Mouse (Mus musculus) hindbrain, embryonic 11.5 days (tissue): ENCODE measurements around the gene Suco. TPM values are rescaled to one million over a fixed set of nuclear protein-coding genes. Genes with fewer than 3 reads are reported as not detected.
A peak's percentile ranks its signal among the peaks of the same experiment; 100 is the strongest.

Experiments used
- ATAC-seq: fragments of 200-750 bp; cut with Nextera tagmentation; 2 replicates; pipeline ENCODE4 v1.8.0; 2017; ENCODE audit warnings: mild to moderate bottlenecking, moderate TSS enrichment, moderate library complexity; ENCODE audit not compliant: low FRiP score
- DNase-seq: peaks from one replicate; pipeline ENCODE4 v3.0.0-alpha.2; 2015; ENCODE audit warnings: low spot score
- H3K27ac ChIP-seq: fragments of 300-500 bp; sonication (generic); 2 replicates; pipeline ENCODE4 v1.5.1; 2014; ENCODE audit warnings: mild to moderate bottlenecking, low read depth, low read length
- H3K27me3 ChIP-seq: fragments of 300-500 bp; sonication (generic); 2 replicates; pipeline ENCODE4 v1.6.1; 2014; ENCODE audit warnings: mild to moderate bottlenecking, low read length, moderate library complexity, mixed read lengths; ENCODE audit not compliant: control insufficient read depth, insufficient read depth
- H3K36me3 ChIP-seq: fragments of 300-500 bp; sonication (generic); 2 replicates; pipeline ENCODE4 v1.6.1; 2014; ENCODE audit warnings: mild to moderate bottlenecking, low read length, moderate library complexity, mixed read lengths; ENCODE audit not compliant: control insufficient read depth, insufficient read depth
- H3K4me1 ChIP-seq: fragments of 300-500 bp; sonication (generic); replicated peaks from 2 replicates; pipeline ENCODE4 v1.6.1; 2014; ENCODE audit warnings: low read length, mixed read lengths; ENCODE audit not compliant: control insufficient read depth, insufficient read depth
- H3K4me2 ChIP-seq: fragments of 300-500 bp; sonication (generic); replicated peaks from 2 replicates; pipeline ENCODE4 v1.6.1; 2014; ENCODE audit warnings: mild to moderate bottlenecking, low read depth, low read length
- H3K4me3 ChIP-seq: fragments of 300-500 bp; sonication (generic); 2 replicates; pipeline ENCODE4 v1.5.1; 2014; ENCODE audit warnings: low read depth, low read length
- H3K9ac ChIP-seq: fragments of 300-500 bp; sonication (generic); 2 replicates; pipeline ENCODE4 v1.6.1; 2014; ENCODE audit warnings: low read depth, low read length
- H3K9me3 ChIP-seq: fragments of 300-500 bp; sonication (generic); 2 replicates; pipeline ENCODE4 v1.6.1; 2016; ENCODE audit warnings: low read length; ENCODE audit not compliant: control insufficient read depth
- WGBS: fragments of 180-500 bp; shearing (Covaris S2); extraction: QIAGEN DNeasy Blood & Tissue Kit; methylation state at CpG from one replicate; pipeline ENCODE4 v1.1.7; 2014; 5-methylcytosine and 5-hydroxymethylcytosine counted together
- polyA plus RNA-seq: library from polyadenylated mRNA; unstranded; fragments of >200 nt; fragmentation: Nextera tagmentation; extraction: Ambion mirVana; gene quantifications from 2 replicates; pipeline ENCODE4 v1.2.1, GENCODE M21; 2014

Suco gene
- polyA plus RNA-seq, 1 experiment from 2014 or later: 33.0 TPM

DNA sequence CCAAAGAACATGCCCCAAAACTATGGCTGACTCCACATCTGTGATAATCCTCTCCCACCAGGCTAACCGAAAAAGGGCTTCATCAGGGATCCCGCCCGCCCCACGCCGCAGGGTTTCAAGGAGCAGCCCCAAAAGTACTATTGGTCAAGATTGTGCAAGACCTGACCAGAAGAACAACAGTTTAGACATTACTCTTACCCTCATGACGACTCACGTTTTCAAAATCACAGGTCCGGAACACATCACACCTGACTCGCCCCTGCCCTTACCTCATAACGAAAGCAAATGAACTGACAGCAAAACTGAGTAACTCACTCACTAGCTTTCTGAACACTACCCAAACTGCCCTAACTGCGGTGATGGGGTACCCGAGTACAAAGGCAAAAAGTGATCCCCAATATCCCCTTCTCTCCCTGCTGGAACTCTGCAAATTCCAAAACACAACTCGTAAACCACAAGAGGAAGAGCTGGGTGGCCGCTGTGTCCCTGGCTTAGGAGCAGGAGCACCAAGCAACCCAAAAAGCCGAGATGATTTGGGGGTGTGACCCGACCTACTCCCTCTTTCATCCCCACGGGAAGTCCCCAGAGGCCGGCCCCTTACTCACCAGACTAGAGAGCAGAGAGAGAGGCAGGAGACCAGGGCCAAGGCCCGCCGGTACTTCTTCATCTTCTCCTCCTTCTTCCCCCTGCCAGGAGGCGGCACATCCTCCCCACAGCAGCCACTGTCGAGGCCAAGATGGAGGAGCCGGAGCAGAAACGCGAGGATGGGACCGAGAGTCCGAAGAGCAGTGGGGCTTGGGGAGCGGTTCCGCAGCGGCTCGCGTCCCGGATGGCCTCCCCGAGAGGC lies 553 bp downstream of the Suco start:
- peak overlapping the region; percentile 98 for H3K27ac ChIP-seq
- 0 out of 2 replicates have a peak, but pooled peaks cover 3% of the 10 kb centered on the region for H3K4me1 ChIP-seq
- H3K27me3 ChIP-seq: no peaks in the 10 kb centered on the region
- ATAC-seq (peak; percentile 72), DNase-seq (no peak)
- no peaks in the 10 kb centered on the region for H3K9me3 ChIP-seq
- H3K9ac ChIP-seq: peak overlapping the region; percentile 93
- no peaks in the 10 kb centered on the region for H3K36me3 ChIP-seq
- peak overlapping the region; percentile 64 for H3K4me2 ChIP-seq
- WGBS: under 1% methylated on average over 34 of the region's 34 CpGs
- H3K4me3 ChIP-seq: peak overlapping the region; percentile 77

DNA sequence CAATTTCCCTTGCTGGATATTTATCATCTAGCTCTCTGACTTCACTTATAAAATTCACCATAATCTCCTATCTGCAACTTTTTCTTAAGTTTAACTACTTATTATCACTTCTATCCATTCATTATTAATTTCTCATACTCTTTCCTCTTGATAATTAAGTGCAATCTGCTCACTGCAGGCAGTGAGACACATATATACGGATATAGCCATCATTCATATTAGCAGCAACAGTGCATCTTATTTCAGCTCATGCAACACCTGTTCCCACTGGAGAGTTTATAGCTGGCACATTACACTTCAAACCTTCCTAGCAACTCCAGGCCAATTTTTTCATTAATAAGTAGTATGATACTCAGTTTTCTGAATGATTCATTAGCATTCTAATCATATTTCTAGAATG lies 7.1 kb downstream of the Suco start:
- H3K4me3 ChIP-seq: no peak overlapping the region
- no peaks in the 10 kb centered on the region for H3K9me3 ChIP-seq
- H3K9ac ChIP-seq: no peak overlapping the region
- no peaks in the 10 kb centered on the region for H3K4me1 ChIP-seq
- 74% methylated on average over 1 of the region's 1 CpGs for WGBS
- no peaks in the 10 kb centered on the region for H3K36me3 ChIP-seq
- no peak for DNase-seq
- H3K4me2 ChIP-seq: no peak overlapping the region
- no peak for ATAC-seq
- H3K27ac ChIP-seq: no peak overlapping the region
- H3K27me3 ChIP-seq: no peaks in the 10 kb centered on the region

- no peaks in the 10 kb centered on the region for H3K4me1 ChIP-seq
- H3K9me3 ChIP-seq: no peaks in the 10 kb centered on the region
- no peaks in the 10 kb centered on the region for H3K27me3 ChIP-seq
- ATAC-seq: no peak
- H3K4me3 ChIP-seq: no peak overlapping the region
- H3K36me3 ChIP-seq: no peaks in the 10 kb centered on the region
- H3K9ac ChIP-seq: no peak overlapping the region
- no peak for DNase-seq
- H3K4me2 ChIP-seq: no peak overlapping the region
- no peak overlapping the region for H3K27ac ChIP-seq
These were observed 8.1 kb downstream of the Suco start for GRCm38 (mm10) chr1:161868413-161868812.

DNA sequence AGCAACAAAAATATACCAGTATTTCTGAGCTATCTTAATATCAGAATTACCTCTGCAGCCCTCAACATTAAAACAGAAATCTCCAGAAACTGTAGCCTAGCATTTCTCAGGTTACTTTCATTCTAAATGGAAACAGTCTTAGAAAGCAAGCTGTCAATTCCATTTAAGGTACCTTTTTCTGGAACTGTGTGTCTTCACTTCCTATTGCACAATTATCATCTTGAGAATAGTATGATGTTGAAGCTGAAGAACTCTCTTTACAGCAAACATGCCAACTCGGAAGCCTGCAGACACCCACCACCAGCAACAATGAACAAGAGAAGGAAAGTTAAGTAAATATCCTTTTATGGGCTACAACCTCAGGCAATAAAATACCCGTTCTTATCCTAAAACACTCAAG lies 12.7 kb downstream of the Suco start:
- no peaks in the 10 kb centered on the region for H3K36me3 ChIP-seq
- H3K27me3 ChIP-seq: no peaks in the 10 kb centered on the region
- no peaks in the 10 kb centered on the region for H3K9me3 ChIP-seq
- WGBS: 82% methylated on average over 2 of the region's 2 CpGs
- no peak overlapping the region for H3K4me2 ChIP-seq
- no peak overlapping the region for H3K9ac ChIP-seq
- no peak for DNase-seq
- ATAC-seq: no peak
- no peak overlapping the region for H3K27ac ChIP-seq
- no peaks in the 10 kb centered on the region for H3K4me1 ChIP-seq
- no peak overlapping the region for H3K4me3 ChIP-seq

DNA sequence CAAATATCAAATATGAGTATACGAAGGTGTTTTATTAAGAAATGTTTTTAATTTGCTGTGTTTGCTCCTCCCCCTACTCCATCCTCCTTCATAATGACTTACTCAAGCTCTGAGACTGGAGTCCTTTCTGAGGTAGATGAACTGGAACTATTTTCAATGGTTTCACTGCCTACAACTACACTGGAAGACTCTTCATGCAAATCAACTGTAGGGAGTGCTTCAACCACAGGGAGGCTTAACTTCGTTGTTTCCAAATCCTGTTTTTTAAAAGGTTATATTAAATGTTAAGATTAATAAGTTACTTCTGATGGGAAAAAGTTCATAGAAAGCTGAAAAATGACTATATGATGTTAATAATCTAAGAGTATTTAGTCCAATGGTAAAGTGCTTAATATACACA lies 17.2 kb downstream of the Suco start:
- 95% methylated on average over 2 of the region's 2 CpGs for WGBS
- no peak overlapping the region for H3K4me2 ChIP-seq
- no peaks in the 10 kb centered on the region for H3K27me3 ChIP-seq
- no peak overlapping the region for H3K4me3 ChIP-seq
- no peaks in the 10 kb centered on the region for H3K9me3 ChIP-seq
- ATAC-seq: no peak
- no peaks in the 10 kb centered on the region for H3K36me3 ChIP-seq
- H3K4me1 ChIP-seq: no peaks in the 10 kb centered on the region
- H3K27ac ChIP-seq: no peak overlapping the region
- H3K9ac ChIP-seq: no peak overlapping the region
- DNase-seq: no peak

DNA sequence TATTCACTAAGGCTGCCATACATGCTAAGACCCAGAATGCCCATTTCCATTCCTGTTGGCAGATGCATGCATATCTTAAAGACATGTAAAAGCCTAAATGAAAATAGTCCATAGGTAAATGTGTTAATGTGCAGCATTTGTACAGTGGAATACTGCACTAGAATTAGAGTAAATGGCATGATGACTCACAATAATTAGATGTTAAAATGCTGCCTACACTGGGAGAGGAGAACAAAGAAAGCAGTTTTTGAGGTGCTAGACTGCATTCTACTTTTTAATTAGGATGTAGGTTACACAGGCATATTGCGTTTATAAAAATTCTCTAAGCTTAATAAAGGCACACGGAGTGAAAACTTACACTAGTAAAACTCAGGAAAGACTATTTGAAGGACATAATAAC lies 49.8 kb downstream of the Suco start:
- WGBS: 95% methylated on average over 2 of the region's 2 CpGs
- no peaks in the 10 kb centered on the region for H3K9me3 ChIP-seq
- no peak overlapping the region for H3K9ac ChIP-seq
- no peaks in the 10 kb centered on the region for H3K36me3 ChIP-seq
- no peak overlapping the region for H3K4me3 ChIP-seq
- H3K4me2 ChIP-seq: no peak overlapping the region
- no peak overlapping the region for H3K27ac ChIP-seq
- H3K4me1 ChIP-seq: no peaks in the 10 kb centered on the region
- DNase-seq (no peak), ATAC-seq (no peak)
- H3K27me3 ChIP-seq: no peaks in the 10 kb centered on the region

DNA sequence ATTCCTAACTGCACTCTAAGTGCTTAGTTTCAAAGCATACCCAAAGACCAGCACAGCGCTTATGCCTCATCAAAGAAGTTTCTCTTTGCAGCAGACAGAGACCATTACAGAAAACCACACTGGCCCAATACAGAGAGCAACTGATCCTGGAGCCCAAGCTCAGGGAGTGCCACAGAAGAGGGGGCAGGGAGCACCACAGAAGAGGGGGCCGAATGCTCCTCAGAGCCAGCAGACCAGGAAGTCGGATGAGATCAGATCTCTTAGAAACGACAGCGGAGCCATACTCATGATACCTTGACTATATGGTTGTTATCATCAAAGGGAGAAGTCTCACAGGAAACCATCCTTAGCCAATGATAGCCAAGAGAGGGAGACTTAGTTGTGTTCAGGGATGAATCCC lies 67.1 kb downstream of the Suco start:
- 90% methylated on average over 5 of the region's 5 CpGs for WGBS
- Histone ChIP-seq H3K4me2 (no peak overlapping the region), H3K4me1 (no peaks in the 10 kb centered on the region), H3K4me3 (no peak overlapping the region), H3K27me3 (no peaks in the 10 kb centered on the region), H3K9me3 (no peaks in the 10 kb centered on the region), H3K36me3 (no peaks in the 10 kb centered on the region), H3K9ac (no peak overlapping the region), H3K27ac (no peak overlapping the region)
- ATAC-seq (no peak), DNase-seq (no peak)

DNA sequence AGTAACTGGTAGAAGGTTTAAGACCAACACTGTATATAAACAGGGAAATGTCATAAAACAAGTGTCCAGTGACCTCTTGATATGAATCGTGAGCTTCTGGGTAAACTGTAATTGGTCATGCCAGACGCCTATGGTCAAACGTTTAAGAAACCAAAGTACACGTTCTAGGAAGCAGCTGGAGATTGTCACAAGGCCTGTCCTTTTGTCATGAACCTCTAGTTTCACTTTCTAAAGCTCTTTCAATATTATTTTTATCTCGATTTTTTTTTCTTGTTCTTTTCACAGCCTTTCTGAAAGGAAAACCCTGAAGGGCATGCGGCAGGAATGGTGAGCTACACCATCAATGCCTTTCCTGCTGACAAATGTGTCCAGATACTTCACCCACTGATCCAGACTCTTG lies 67.5 kb downstream of the Suco start:
- H3K9ac ChIP-seq: no peak overlapping the region
- no peak for ATAC-seq
- H3K36me3 ChIP-seq: no peaks in the 10 kb centered on the region
- 79% methylated on average over 6 of the region's 6 CpGs for WGBS
- no peaks in the 10 kb centered on the region for H3K4me1 ChIP-seq
- H3K4me3 ChIP-seq: no peak overlapping the region
- H3K27me3 ChIP-seq: no peaks in the 10 kb centered on the region
- no peak overlapping the region for H3K4me2 ChIP-seq
- no peaks in the 10 kb centered on the region for H3K9me3 ChIP-seq
- DNase-seq: no peak
- H3K27ac ChIP-seq: no peak overlapping the region

GRCm38 (mm10) chr1:161804541-161804971 lies 71.9 kb downstream of the Suco start:
- no peaks in the 10 kb centered on the region for H3K4me1 ChIP-seq
- no peak overlapping the region for H3K4me3 ChIP-seq
- WGBS: 90% methylated on average over 8 of the region's 8 CpGs
- DNase-seq (no peak), ATAC-seq (no peak)
- H3K27me3 ChIP-seq: no peaks in the 10 kb centered on the region
- no peaks in the 10 kb centered on the region for H3K36me3 ChIP-seq
- no peak overlapping the region for H3K4me2 ChIP-seq
- no peaks in the 10 kb centered on the region for H3K9me3 ChIP-seq
- no peak overlapping the region for H3K9ac ChIP-seq
- no peak overlapping the region for H3K27ac ChIP-seq
